Mouse (Mus musculus) liver, embryonic 14.5 days (tissue): ENCODE results near the gene Sertad1.

Experiments used
- CTCF ChIP-seq: IDR thresholded peaks from 2 replicates; pipeline ENCODE4 v1.5.1; 2016; ENCODE audit warnings: antibody characterized with exemption, low read depth, control low read depth
- EP300 ChIP-seq: IDR thresholded peaks from 2 replicates; pipeline ENCODE4 v1.6.1; 2016; ENCODE audit warnings: antibody characterized with exemption, low read depth

- TF ChIP-seq CTCF: no peak
- TF ChIP-seq EP300: no peak
These were observed 12.7 kb upstream of the Sertad1 start for GRCm38 (mm10) chr7:27473835-27474489.
